Mouse (Mus musculus) hindbrain, postnatal 0 days (tissue): Measurements from ENCODE around the gene Snrnp27. TPM values are rescaled to one million over a fixed set of nuclear protein-coding genes. Genes with fewer than 3 reads are reported as not detected.

Experiments
- ATAC-seq: fragments of 200-750 bp; cut with Nextera tagmentation; 2 replicates; pipeline ENCODE4 v1.8.0; 2017; ENCODE audit warnings: mild to moderate bottlenecking, moderate TSS enrichment, moderate library complexity
- DNase-seq: peaks from one replicate; pipeline ENCODE4 v3.0.0-alpha.2; 2015; ENCODE audit warnings: low spot score
- H3K27ac ChIP-seq: fragments of 300-500 bp; sonication (generic); 2 replicates; pipeline ENCODE4 v1.5.1; 2014; ENCODE audit warnings: mild to moderate bottlenecking
- H3K27me3 ChIP-seq: fragments of 300-500 bp; sonication (generic); 2 replicates; pipeline ENCODE4 v1.6.1; 2014; ENCODE audit warnings: low read length, mixed read lengths; ENCODE audit not compliant: insufficient read depth
- H3K36me3 ChIP-seq: fragments of 300-500 bp; sonication (generic); 2 replicates; pipeline ENCODE4 v1.6.1; 2014; ENCODE audit warnings: low read length, mixed read lengths; ENCODE audit not compliant: insufficient read depth
- H3K4me1 ChIP-seq: fragments of 300-500 bp; sonication (generic); 2 replicates; pipeline ENCODE4 v1.6.1; 2014; ENCODE audit warnings: antibody characterized with exemption, low read length, mixed read lengths; ENCODE audit not compliant: insufficient read depth
- H3K4me2 ChIP-seq: fragments of 300-500 bp; sonication (generic); 2 replicates; pipeline ENCODE4 v1.6.1; 2014; ENCODE audit warnings: low read depth, mild to moderate bottlenecking, low read length, moderate library complexity, mixed read lengths
- H3K4me3 ChIP-seq: fragments of 300-500 bp; sonication (generic); 2 replicates; pipeline ENCODE4 v1.5.1; 2014; ENCODE audit warnings: low read length
- H3K9ac ChIP-seq: fragments of 300-500 bp; sonication (generic); replicated peaks from 2 replicates; pipeline ENCODE4 v1.6.1; 2014; ENCODE audit warnings: mild to moderate bottlenecking, low read length, moderate library complexity, mixed read lengths
- H3K9me3 ChIP-seq: fragments of 300-500 bp; sonication (generic); 2 replicates; pipeline ENCODE4 v1.6.1; 2016; ENCODE audit warnings: low read length, mixed read lengths
- CTCF ChIP-seq: IDR thresholded peaks from 2 replicates; pipeline ENCODE4 v1.5.1; 2016; ENCODE audit warnings: antibody characterized with exemption, control low read depth, low read depth
- WGBS: fragments of 180-500 bp; shearing (Covaris S2); extraction: QIAGEN DNeasy Blood & Tissue Kit; methylation state at CpG from one replicate; pipeline ENCODE4 v1.1.7; 2014; 5-methylcytosine and 5-hydroxymethylcytosine counted together
- polyA plus RNA-seq: library from polyadenylated mRNA; unstranded; fragments of >200 nt; fragmentation: Nextera tagmentation; extraction: Ambion mirVana; gene quantifications from 2 replicates; pipeline ENCODE4 v1.2.1, GENCODE M21; 2015
- total RNA-seq: library from RNA; depleted of rRNA; stranded (reverse); fragments of >200 nt; gene quantifications from 2 replicates; pipeline ENCODE4 v1.2.3, GENCODE M21; 2014; rRNA removed

Snrnp27 gene
- total and polyA plus RNA-seq, 2 experiments from 2014 or later: 21.6 to 107 TPM

- Histone ChIP-seq H3K9ac (no peak overlapping the region), H3K27ac (no peak overlapping the region), H3K4me1 (no peaks in the 10 kb centered on the region), H3K36me3 (no peaks in the 10 kb centered on the region), H3K4me3 (no peak overlapping the region), H3K9me3 (no peaks in the 10 kb centered on the region), H3K4me2 (no peak overlapping the region), H3K27me3 (no peaks in the 10 kb centered on the region)
- TF ChIP-seq CTCF: no peak
- ATAC-seq (no peak), DNase-seq (no peak)
- WGBS: 83% methylated on average over 18 of the region's 18 CpGs
These were observed 44.9 kb downstream of the Snrnp27 start for GRCm38 (mm10) chr6:86639180-86640160.

- H3K9me3 ChIP-seq: no peaks in the 10 kb centered on the region
- no peak overlapping the region for H3K9ac ChIP-seq
- no peaks in the 10 kb centered on the region for H3K27me3 ChIP-seq
- no peak overlapping the region for H3K4me3 ChIP-seq
- WGBS: 14% methylated on average over 2 of the region's 2 CpGs
- peak; percentile 65 for TF ChIP-seq CTCF
- ATAC-seq (no peak), DNase-seq (peak; percentile 23)
- no peaks in the 10 kb centered on the region for H3K36me3 ChIP-seq
- H3K4me2 ChIP-seq: no peak overlapping the region
- H3K27ac ChIP-seq: no peak overlapping the region
- no peaks in the 10 kb centered on the region for H3K4me1 ChIP-seq
These were observed 45.9 kb downstream of the Snrnp27 start for GRCm38 (mm10) chr6:86638434-86638833.

- whole genome bisulfite sequencing: 80% methylated on average over 2 of the region's 2 CpGs
- Histone ChIP-seq H3K27ac (no peak overlapping the region), H3K27me3 (no peaks in the 10 kb centered on the region), H3K36me3 (no peaks in the 10 kb centered on the region), H3K4me3 (no peak overlapping the region), H3K9ac (no peak overlapping the region), H3K4me2 (no peak overlapping the region), H3K9me3 (no peaks in the 10 kb centered on the region), H3K4me1 (no peaks in the 10 kb centered on the region)
- DNase-seq (no peak), ATAC-seq (no peak)
- no peak for TF ChIP-seq CTCF
These were observed 46.5 kb downstream of the Snrnp27 start for GRCm38 (mm10) chr6:86637860-86638259.

GRCm38 (mm10) chr6:86637171-86637835 is 47.0 kb downstream of the Snrnp27 start:
- no peaks in the 10 kb centered on the region for H3K27me3 ChIP-seq
- H3K9ac ChIP-seq: no peak overlapping the region
- WGBS: 64% methylated on average over 4 of the region's 4 CpGs
- no peak overlapping the region for H3K4me3 ChIP-seq
- H3K27ac ChIP-seq: no peak overlapping the region
- ATAC-seq: no peak
- no peaks in the 10 kb centered on the region for H3K4me1 ChIP-seq
- no peaks in the 10 kb centered on the region for H3K36me3 ChIP-seq
- TF ChIP-seq CTCF: no peak
- no peak overlapping the region for H3K4me2 ChIP-seq
- DNase-seq: no peak
- H3K9me3 ChIP-seq: no peaks in the 10 kb centered on the region

- H3K4me3 ChIP-seq: no peak overlapping the region
- no peak for TF ChIP-seq CTCF
- H3K4me2 ChIP-seq: no peak overlapping the region
- no peaks in the 10 kb centered on the region for H3K4me1 ChIP-seq
- DNase-seq (no peak), ATAC-seq (no peak)
- 72% methylated on average over 2 of the region's 2 CpGs for WGBS
- no peaks in the 10 kb centered on the region for H3K27me3 ChIP-seq
- H3K27ac ChIP-seq: no peak overlapping the region
- no peaks in the 10 kb centered on the region for H3K9me3 ChIP-seq
- H3K36me3 ChIP-seq: no peaks in the 10 kb centered on the region
- H3K9ac ChIP-seq: no peak overlapping the region
These were observed 47.8 kb downstream of the Snrnp27 start for GRCm38 (mm10) chr6:86636495-86636894.

GRCm38 (mm10) chr6:86630141-86630540 is 54.2 kb downstream of the Snrnp27 start:
- Histone ChIP-seq H3K36me3 (no peaks in the 10 kb centered on the region), H3K27me3 (no peaks in the 10 kb centered on the region), H3K27ac (no peak overlapping the region), H3K4me2 (no peak overlapping the region), H3K4me3 (no peak overlapping the region), H3K4me1 (no peaks in the 10 kb centered on the region), H3K9me3 (no peaks in the 10 kb centered on the region), H3K9ac (no peak overlapping the region)
- TF ChIP-seq CTCF: no peak
- no peak for DNase-seq
- 46% methylated on average over 3 of the region's 3 CpGs for WGBS
- ATAC-seq: no peak

GRCm38 (mm10) chr6:86627946-86628345 is 56.4 kb downstream of the Snrnp27 start, which contains the start of gene Asprv1:
Asprv1 (plus strand) TSS chr6:86628164.
- Histone ChIP-seq H3K27me3 (no peaks in the 10 kb centered on the region), H3K27ac (no peak within 1 kb of the TSS), H3K9me3 (no peaks in the 10 kb centered on the region), H3K36me3 (no peaks in the 10 kb centered on the region), H3K9ac (no peak within 1 kb of the TSS), H3K4me1 (peaks cover 5% of the 10 kb centered on the region; the same call in 1 of the 2 replicates), H3K4me3 (no peak within 1 kb of the TSS), H3K4me2 (no peak within 1 kb of the TSS)
- DNase-seq: no peak
- WGBS: 45% methylated on average over 10 of the region's 10 CpGs
- no peak for TF ChIP-seq CTCF
- ATAC-seq: no peak

Other genes with a start within 250 kb of the Snrnp27 start
- 14.4 and 17.6 TPM in 2 replicates for gene C87436, start 246.1 kb downstream of the Snrnp27 start, total RNA-seq
- 15.9 and 19.6 TPM in 2 replicates for gene C87436, start 246.1 kb downstream of the Snrnp27 start, polyA plus RNA-seq
- 61.7 and 71.3 TPM in 2 replicates for gene Pcbp1, start 158.2 kb downstream of the Snrnp27 start, total RNA-seq
- gene Pcbp1, start 158.2 kb downstream of the Snrnp27 start, polyA plus RNA-seq: 300 and 303 TPM in 2 replicates
- gene Asprv1, start 56.4 kb downstream of the Snrnp27 start, total RNA-seq: 0.22 and 0.73 TPM in 2 replicates
- gene Asprv1, start 56.4 kb downstream of the Snrnp27 start, polyA plus RNA-seq: 0.99 and 1.0 TPM in 2 replicates
- gene Mxd1, start 15.4 kb downstream of the Snrnp27 start, total RNA-seq: 12.2 and 12.8 TPM in 2 replicates
- gene Mxd1, start 15.4 kb downstream of the Snrnp27 start, polyA plus RNA-seq: 12.0 TPM in 2 replicates
- gene Gmcl1, start 48.9 kb upstream of the Snrnp27 start, total RNA-seq: 15.9 and 23.5 TPM in 2 replicates
- gene Gmcl1, start 48.9 kb upstream of the Snrnp27 start, polyA plus RNA-seq: 25.8 and 26.9 TPM in 2 replicates
- gene Anxa4, start 109.1 kb upstream of the Snrnp27 start, total RNA-seq: 2.1 and 4.2 TPM in 2 replicates
- 6.4 and 6.8 TPM in 2 replicates for gene Anxa4, start 109.1 kb upstream of the Snrnp27 start, polyA plus RNA-seq
- 77.8 and 80.8 TPM in 2 replicates for gene Aak1, start 165.0 kb upstream of the Snrnp27 start, total RNA-seq
- 27.0 and 32.6 TPM in 2 replicates for gene Aak1, start 165.0 kb upstream of the Snrnp27 start, polyA plus RNA-seq